Mouse (Mus musculus) ES-Bruce4 (cell line): Measurements from ENCODE around the gene Gm20532. TPM values are rescaled to one million over a fixed set of nuclear protein-coding genes. Genes with fewer than 3 reads are reported as not detected.

Experiments used
- H3K27ac ChIP-seq: 2 replicates; pipeline ENCODE4 v1.5.1; 2012; ENCODE audit warnings: low read length, inconsistent platforms; ENCODE audit not compliant: insufficient read depth
- H3K27me3 ChIP-seq: 2 replicates; pipeline ENCODE4 v1.6.1; 2012; ENCODE audit warnings: mild to moderate bottlenecking, low read length, inconsistent platforms; ENCODE audit not compliant: control insufficient read depth, poor library complexity, insufficient read depth, severe bottlenecking
- H3K36me3 ChIP-seq: 2 replicates; pipeline ENCODE4 v1.6.1; 2012; ENCODE audit warnings: inconsistent platforms, mild to moderate bottlenecking, low read length, moderate library complexity; ENCODE audit not compliant: control insufficient read depth, poor library complexity, insufficient read depth, severe bottlenecking
- H3K4me1 ChIP-seq: one replicate; pipeline ENCODE4 v1.8.1; 2011; ENCODE audit warnings: low read length; ENCODE audit not compliant: control insufficient read depth, insufficient read depth
- H3K4me3 ChIP-seq: 2 replicates; pipeline ENCODE4 v1.5.1; 2011; ENCODE audit warnings: low read depth, mild to moderate bottlenecking, low read length
- H3K9ac ChIP-seq: 2 replicates; pipeline ENCODE4 v1.6.1; 2012; ENCODE audit warnings: low read depth, mild to moderate bottlenecking, inconsistent platforms; ENCODE audit not compliant: poor library complexity, severe bottlenecking
- H3K9me3 ChIP-seq: replicated peaks from 2 replicates; pipeline ENCODE4 v1.6.1; 2012; ENCODE audit warnings: mild to moderate bottlenecking, low read length, inconsistent platforms; ENCODE audit not compliant: control insufficient read depth, poor library complexity, insufficient read depth, severe bottlenecking
- CTCF ChIP-seq: IDR thresholded peaks from one replicate; pipeline ENCODE4 v1.8.1; 2011; ENCODE audit warnings: low read depth, low read length
- EP300 ChIP-seq: IDR thresholded peaks from 2 replicates; pipeline ENCODE4 v1.6.1; 2011; ENCODE audit warnings: low read depth, low read length; ENCODE audit not compliant: insufficient read depth
- POLR2A ChIP-seq: IDR thresholded peaks from one replicate; pipeline ENCODE4 v1.8.1; 2011; ENCODE audit warnings: low read length; ENCODE audit not compliant: insufficient read depth
- polyA plus RNA-seq: library from polyadenylated mRNA; stranded (reverse); fragments of >200 nt; gene quantifications from 2 replicates; pipeline ENCODE4 v1.2.4, GENCODE M21; 2011; ENCODE audit warnings: low read depth; ENCODE audit not compliant: missing spikeins, insufficient read depth, insufficient read length

Gm20532 gene
- not detected in 2 replicates for polyA plus RNA-seq

GRCm38 (mm10) chr2:26586294-26587043, at the start of gene Gm20532:
Gene Gm20532, plus strand, starts transcription at chr2:26586639.
- Histone ChIP-seq H3K4me1 (peaks cover 6% of the 10 kb centered on the region), H3K9me3 (no peaks in the 10 kb centered on the region), H3K4me3 (peak within 1 kb of the TSS; percentile 71), H3K27ac (no peak within 1 kb of the TSS), H3K27me3 (no peaks in the 10 kb centered on the region), H3K9ac (peak within 1 kb of the TSS; percentile 66), H3K36me3 (no peaks in the 10 kb centered on the region)
- TF ChIP-seq CTCF (peak; percentile 74), EP300 (0 out of 2 replicates have a peak, but pooled peaks have one; percentile 28), POLR2A (peak; percentile 35)

DNA sequence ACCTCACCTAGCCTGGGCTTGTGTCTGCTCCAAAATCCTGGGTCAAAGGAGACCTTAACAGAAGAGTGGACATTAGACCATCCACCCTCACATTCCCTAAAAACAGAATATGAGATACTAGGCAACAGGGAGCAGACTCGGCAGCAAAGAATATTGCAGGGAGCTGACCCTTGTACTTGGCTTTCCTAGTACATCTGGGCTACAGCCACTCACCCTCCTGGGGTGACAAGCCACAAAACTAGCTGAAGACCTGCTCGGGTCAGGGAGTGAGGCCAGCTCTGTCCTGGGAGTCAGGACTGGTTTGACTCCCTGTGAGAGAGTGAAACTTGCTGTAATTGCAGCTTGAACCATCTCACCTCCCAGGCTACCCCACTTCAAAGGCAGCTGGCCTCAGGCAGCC, 46.9 kb upstream of the Gm20532 start:
- H3K9me3 ChIP-seq: no peaks in the 10 kb centered on the region
- H3K4me1 ChIP-seq: peaks cover 8% of the 10 kb centered on the region
- no peaks in the 10 kb centered on the region for H3K36me3 ChIP-seq
- no peak for TF ChIP-seq CTCF
- no peak for TF ChIP-seq POLR2A
- TF ChIP-seq EP300: no peak
- H3K27me3 ChIP-seq: no peaks in the 10 kb centered on the region
- H3K9ac ChIP-seq: no peak overlapping the region
- no peak overlapping the region for H3K4me3 ChIP-seq
- no peak overlapping the region for H3K27ac ChIP-seq

GRCm38 (mm10) chr2:26540721-26541120, 45.7 kb upstream of the Gm20532 start:
- Histone ChIP-seq H3K27ac (no peak overlapping the region), H3K4me1 (peaks cover 4% of the 10 kb centered on the region), H3K9me3 (no peaks in the 10 kb centered on the region), H3K36me3 (no peaks in the 10 kb centered on the region), H3K4me3 (no peak overlapping the region), H3K27me3 (no peaks in the 10 kb centered on the region), H3K9ac (no peak overlapping the region)
- TF ChIP-seq EP300 (no peak), CTCF (no peak), POLR2A (no peak)

DNA sequence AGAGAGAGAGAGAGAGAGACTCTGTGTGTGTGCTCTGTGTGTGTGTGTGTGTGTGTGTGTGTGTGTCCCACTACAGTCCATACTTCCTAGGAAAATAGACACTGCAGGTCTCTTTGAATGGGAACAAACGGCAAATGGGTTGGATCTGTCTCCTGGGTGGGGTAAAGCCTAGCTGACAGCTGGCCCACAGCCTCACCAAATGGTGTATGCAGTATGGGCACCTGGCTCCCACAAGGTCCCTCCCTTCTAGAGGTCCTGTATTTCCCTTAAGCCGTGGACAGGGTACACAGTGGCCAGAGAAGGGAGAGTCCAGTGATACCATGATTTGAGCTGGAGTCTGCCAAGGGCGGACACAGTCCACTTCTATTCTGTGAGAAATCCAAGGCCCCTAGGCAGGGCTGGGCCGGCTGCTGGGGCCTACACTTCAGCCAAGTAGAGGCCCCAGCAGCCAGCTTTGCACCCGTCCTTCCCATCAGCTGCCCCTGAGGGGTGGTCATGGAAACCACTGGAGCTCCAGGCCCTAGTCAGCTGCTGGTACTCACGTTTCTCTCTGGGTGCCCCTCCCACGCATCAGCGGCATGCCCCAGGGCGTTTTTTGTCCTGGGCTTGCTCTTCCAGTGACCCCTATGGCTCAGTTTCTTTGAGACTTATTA, 45.1 kb upstream of the Gm20532 start:
- Histone ChIP-seq H3K27ac (no peak overlapping the region), H3K9ac (no peak overlapping the region), H3K27me3 (no peaks in the 10 kb centered on the region), H3K4me1 (no peaks in the 10 kb centered on the region), H3K4me3 (no peak overlapping the region), H3K36me3 (no peaks in the 10 kb centered on the region), H3K9me3 (no peaks in the 10 kb centered on the region)
- TF ChIP-seq EP300: 0 out of 2 replicates have a peak, but pooled peaks have one; percentile 24
- no peak for TF ChIP-seq CTCF

DNA sequence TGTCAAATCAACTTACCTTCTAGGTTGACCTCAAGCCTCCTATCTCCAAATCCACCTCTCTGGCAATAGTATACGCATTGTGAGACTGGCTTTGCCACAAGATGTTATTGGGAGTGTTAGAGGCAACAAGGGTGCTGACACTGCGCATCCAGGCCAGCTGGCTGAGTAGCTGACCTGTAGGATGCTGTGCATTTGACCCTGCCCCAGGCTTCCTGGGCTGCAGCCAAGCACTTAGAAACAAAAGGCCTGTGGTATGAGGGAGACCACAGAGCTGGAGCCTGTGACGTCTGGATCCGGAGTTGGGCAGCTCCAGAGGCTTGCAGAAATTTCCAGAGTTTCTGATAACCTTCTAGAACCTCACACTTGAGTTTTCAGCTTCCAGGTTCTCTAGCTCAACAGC, 43.3 kb upstream of the Gm20532 start:
- Histone ChIP-seq H3K4me1 (no peaks in the 10 kb centered on the region), H3K27ac (no peak overlapping the region), H3K4me3 (no peak overlapping the region), H3K9me3 (no peaks in the 10 kb centered on the region), H3K27me3 (no peaks in the 10 kb centered on the region), H3K36me3 (no peaks in the 10 kb centered on the region), H3K9ac (no peak overlapping the region)
- TF ChIP-seq CTCF (no peak), POLR2A (no peak), EP300 (no peak)

- Histone ChIP-seq H3K4me1 (no peaks in the 10 kb centered on the region), H3K4me3 (no peak overlapping the region), H3K9me3 (no peaks in the 10 kb centered on the region), H3K36me3 (no peaks in the 10 kb centered on the region), H3K27me3 (no peaks in the 10 kb centered on the region), H3K27ac (no peak overlapping the region), H3K9ac (no peak overlapping the region)
- no peak for TF ChIP-seq CTCF
- TF ChIP-seq EP300: no peak
- no peak for TF ChIP-seq POLR2A
These were observed 42.7 kb upstream of the Gm20532 start for GRCm38 (mm10) chr2:26543768-26544167.
